Mouse (Mus musculus): Measurements from ENCODE around the gene Ss18l1. TPM values are rescaled to one million over a fixed set of nuclear protein-coding genes. Genes with fewer than 3 reads are reported as not detected.
A peak's percentile ranks its signal among the peaks of the same experiment; 100 is the strongest.

Ss18l1 gene
- polyA plus RNA-seq, 1 experiment from 2014 or later: 30.2 TPM

DNA sequence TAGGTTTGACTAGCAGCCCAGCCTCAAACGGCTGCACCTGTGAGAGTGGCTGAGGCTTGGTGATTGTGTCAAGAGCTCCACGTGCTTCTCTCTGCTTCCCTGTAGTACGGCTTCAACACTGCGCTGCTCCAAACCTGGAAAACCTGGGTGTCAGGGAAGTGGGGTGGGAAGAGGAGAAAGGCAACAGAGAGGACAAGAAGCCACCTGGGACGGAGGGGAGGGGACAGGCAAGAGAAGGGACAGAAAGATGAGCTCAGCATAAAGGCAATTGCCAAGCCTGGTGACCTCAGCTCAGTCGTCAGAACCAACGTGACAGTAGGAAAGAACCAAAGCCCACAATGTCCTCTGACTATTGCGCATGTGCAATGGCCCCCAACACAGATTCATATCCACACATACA, 21.4 kb upstream of the Ss18l1 start:
- no peak overlapping the region for H3K4me2 ChIP-seq (replicated peaks)
- no peak overlapping the region for H3K9ac ChIP-seq (replicated peaks)
- H3K27ac ChIP-seq (replicated peaks): no peak overlapping the region
- H3K9me3 ChIP-seq: no peaks in the 10 kb centered on the region
- no peak for ATAC-seq (ENCODE audit: low FRiP score, low read depth)
- H3K36me3 ChIP-seq: no peaks in the 10 kb centered on the region
- peaks cover 34% of the 10 kb centered on the region for H3K27me3 ChIP-seq
- H3K4me1 ChIP-seq: peaks cover 5% of the 10 kb centered on the region; the same call in 1 of the 2 replicates
- WGBS: 83% methylated on average over 8 of the region's 8 CpGs
- H3K4me3 ChIP-seq: no peak overlapping the region

DNA sequence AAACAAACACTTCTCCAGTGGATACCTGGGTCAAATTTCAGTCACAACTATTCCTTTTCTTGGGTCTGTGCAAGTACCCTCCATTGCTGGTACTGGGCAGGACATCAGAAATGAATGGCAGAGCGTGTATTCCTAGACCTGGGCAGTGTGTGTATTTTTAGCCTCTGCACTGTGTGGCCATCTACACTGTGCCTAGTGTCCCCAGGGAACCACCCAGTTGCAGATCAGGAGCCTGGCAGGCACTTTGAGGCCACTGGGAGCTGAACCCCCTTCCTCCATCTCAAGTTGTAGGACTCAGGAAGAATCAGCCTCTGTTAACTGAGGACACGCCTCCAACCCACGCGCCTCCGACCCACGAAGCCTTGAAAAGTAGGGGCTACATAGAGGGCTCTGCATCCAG, 19.6 kb upstream of the Ss18l1 start:
- peaks cover 34% of the 10 kb centered on the region for H3K27me3 ChIP-seq
- no peak overlapping the region for H3K4me3 ChIP-seq
- WGBS: 75% methylated on average over 6 of the region's 6 CpGs

DNA sequence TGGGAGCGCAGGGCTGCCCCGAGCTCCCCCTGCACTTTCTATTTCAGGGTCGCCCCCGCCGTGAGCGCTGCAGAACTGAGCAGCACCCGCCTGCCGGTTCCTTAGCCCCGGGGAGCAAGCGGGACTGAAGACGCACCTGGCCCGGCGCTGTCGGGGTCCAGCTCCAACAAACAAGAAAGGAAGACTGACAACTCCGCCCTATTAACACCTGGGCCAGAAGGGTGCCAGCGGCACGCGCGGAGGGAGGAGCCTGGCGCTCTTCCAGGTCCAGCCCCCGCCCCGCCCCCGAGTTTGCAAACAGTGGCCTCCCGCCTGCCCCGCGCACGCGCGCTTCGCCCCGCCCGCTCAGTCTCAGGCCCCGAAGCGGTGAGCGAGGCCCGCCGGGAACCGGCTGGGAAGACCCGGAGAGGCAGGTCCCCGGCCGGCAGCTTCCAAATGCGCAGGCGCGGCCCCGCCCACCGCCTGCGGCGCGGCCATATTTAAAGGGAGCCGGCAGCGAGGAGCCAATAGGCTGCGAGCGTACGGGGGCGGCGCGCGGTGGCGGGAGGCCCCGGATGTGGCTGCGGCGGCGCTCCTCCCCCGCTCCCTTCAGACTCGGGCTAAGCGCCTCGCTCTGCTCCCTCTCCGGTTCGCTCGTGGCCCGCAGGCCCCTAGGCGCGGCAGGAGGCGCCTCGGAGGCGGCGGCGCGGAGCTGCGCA, 17.8 kb upstream of the Ss18l1 start, which contains the start of gene Lsm14b:
Gene Lsm14b, plus strand, starts transcription at position 587 of the 698 bp plus-strand sequence.
- peaks cover 38% of the 10 kb centered on the region for H3K4me1 ChIP-seq
- H3K9me3 ChIP-seq: no peaks in the 10 kb centered on the region
- H3K27ac ChIP-seq (replicated peaks): peak within 1 kb of the TSS; percentile 95
- peak within 1 kb of the TSS; percentile 99 for H3K9ac ChIP-seq (replicated peaks)
- H3K36me3 ChIP-seq: peaks cover 29% of the 10 kb centered on the region
- WGBS: under 1% methylated on average over 60 of the region's 80 CpGs
- H3K4me2 ChIP-seq (replicated peaks): peak within 1 kb of the TSS; percentile 95
- peak; percentile 97 for ATAC-seq (ENCODE audit: low FRiP score, low read depth)
- H3K27me3 ChIP-seq: peaks cover 31% of the 10 kb centered on the region
- H3K4me3 ChIP-seq: peak within 1 kb of the TSS; percentile 98

More for the DNA sequence above, 19.6 kb upstream of the Ss18l1 start:
- Histone ChIP-seq H3K4me2 (replicated peaks) (no peak overlapping the region), H3K9ac (replicated peaks) (no peak overlapping the region), H3K27ac (replicated peaks) (no peak overlapping the region), H3K36me3 (peaks cover 11% of the 10 kb centered on the region), H3K9me3 (no peaks in the 10 kb centered on the region), H3K4me1 (peaks cover 24% of the 10 kb centered on the region)
- ATAC-seq (ENCODE audit: low FRiP score, low read depth): no peak

DNA sequence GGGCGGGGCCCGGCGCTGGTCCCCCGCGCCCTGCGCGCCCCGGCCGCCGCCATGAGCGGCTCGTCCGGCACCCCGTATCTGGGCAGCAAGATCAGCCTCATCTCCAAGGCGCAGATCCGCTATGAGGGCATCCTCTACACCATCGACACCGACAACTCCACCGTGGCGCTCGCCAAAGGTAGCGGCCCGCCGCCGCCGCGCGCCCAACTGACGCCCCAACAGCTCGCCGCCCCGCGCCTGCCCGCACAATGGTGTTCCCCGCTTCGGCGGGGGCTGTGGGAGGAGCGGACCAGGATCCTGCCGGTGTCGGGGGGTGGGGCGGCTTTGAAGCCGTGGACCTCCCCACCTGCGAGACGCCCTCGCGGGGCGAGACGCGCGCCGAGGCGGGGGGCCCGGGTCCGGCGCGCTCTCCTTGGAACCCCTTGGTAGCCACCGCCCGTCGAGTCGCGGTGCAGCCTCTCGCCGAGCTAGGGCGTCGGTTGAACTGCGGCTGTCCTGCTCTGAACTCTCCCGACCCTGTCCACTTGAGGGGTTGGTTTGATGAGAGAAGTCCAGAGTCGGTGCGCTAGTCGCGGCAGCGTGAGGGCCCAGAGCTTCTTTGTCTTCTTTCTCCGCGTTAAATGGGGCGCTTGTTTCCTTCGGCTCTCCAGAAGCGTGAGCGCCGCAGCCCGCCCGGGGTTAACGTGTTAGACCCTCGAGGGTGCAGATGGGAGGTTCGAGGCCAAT, 17.0 kb upstream of the Ss18l1 start:
- H3K4me1 ChIP-seq: peaks cover 38% of the 10 kb centered on the region
- peak overlapping the region; percentile 95 for H3K4me2 ChIP-seq (replicated peaks)
- H3K27me3 ChIP-seq: peaks cover 31% of the 10 kb centered on the region
- H3K9me3 ChIP-seq: no peaks in the 10 kb centered on the region
- peak overlapping the region; percentile 99 for H3K9ac ChIP-seq (replicated peaks)
- ATAC-seq (ENCODE audit: low FRiP score, low read depth): no peak; the same call in 1 of the 2 replicates
- H3K27ac ChIP-seq (replicated peaks): peak overlapping the region; percentile 95
- H3K36me3 ChIP-seq: peaks cover 37% of the 10 kb centered on the region
- peak overlapping the region; percentile 98 for H3K4me3 ChIP-seq
- WGBS: under 1% methylated on average over 79 of the region's 84 CpGs

- Histone ChIP-seq H3K9me3 (no peaks in the 10 kb centered on the region), H3K4me1 (peaks cover 38% of the 10 kb centered on the region), H3K27me3 (peaks cover 29% of the 10 kb centered on the region), H3K9ac (replicated peaks) (peak overlapping the region; percentile 99), H3K36me3 (peaks cover 42% of the 10 kb centered on the region), H3K27ac (replicated peaks) (peak overlapping the region; percentile 95), H3K4me3 (peak overlapping the region; percentile 98), H3K4me2 (replicated peaks) (peak overlapping the region; percentile 95)
- WGBS: 8% methylated on average over 6 of the region's 6 CpGs
- no peak for ATAC-seq (ENCODE audit: low FRiP score, low read depth)
These were observed 16.5 kb upstream of the Ss18l1 start for GRCm38 (mm10) chr2:180025861-180026200.

DNA sequence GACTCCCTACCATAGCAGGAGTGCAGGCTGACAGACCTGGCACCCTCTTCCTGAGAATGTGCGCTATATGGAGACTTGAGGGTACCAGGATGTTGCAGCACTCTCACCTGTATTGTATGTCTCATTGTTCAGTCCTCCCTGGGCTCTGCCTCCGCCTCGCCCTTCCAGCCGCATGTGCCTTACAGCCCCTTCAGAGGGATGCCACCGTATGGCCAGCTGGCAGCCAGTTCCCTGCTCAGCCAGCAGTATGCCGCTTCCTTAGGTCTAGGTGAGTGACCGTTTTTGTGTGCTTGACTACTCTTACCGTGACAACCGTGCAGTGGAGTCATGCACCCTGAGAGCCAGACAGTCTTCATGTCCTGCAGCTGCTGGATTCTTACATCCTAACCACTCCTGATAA, 14.5 kb upstream of the Ss18l1 start:
- ATAC-seq (ENCODE audit: low FRiP score, low read depth): no peak
- H3K36me3 ChIP-seq: peaks cover 62% of the 10 kb centered on the region
- H3K4me1 ChIP-seq: peaks cover 38% of the 10 kb centered on the region
- 78% methylated on average over 9 of the region's 9 CpGs for WGBS
- H3K4me2 ChIP-seq (replicated peaks): peak overlapping the region; percentile 95
- H3K9me3 ChIP-seq: no peaks in the 10 kb centered on the region
- peak overlapping the region; percentile 98 for H3K4me3 ChIP-seq
- peaks cover 11% of the 10 kb centered on the region for H3K27me3 ChIP-seq
- peak overlapping the region; percentile 99 for H3K9ac ChIP-seq (replicated peaks)
- H3K27ac ChIP-seq (replicated peaks): no peak overlapping the region

DNA sequence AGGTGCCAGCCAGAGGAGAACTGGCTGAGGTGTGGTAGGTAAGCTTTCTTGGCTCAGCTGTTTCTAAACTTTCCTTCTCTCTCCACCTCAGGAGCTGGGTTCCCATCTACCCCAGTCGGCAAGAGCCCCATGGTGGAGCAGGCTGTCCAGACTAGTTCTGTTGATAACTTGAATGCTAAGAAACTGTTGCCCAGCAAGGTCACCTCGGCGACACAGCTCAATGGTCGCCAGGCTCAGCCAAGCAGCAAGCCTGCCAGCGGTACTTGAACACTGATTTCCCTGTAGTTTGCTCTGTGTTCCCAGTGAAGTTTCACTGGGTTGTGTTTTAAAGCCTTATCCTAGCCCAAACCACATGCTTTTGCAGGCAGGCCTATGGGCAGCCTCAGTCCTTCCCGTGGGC, 11.0 kb upstream of the Ss18l1 start:
- H3K27me3 ChIP-seq: no peaks in the 10 kb centered on the region
- peaks cover 29% of the 10 kb centered on the region for H3K4me1 ChIP-seq
- H3K4me3 ChIP-seq: no peak overlapping the region
- no peak overlapping the region for H3K9ac ChIP-seq (replicated peaks)
- no peak overlapping the region for H3K27ac ChIP-seq (replicated peaks)
- H3K4me2 ChIP-seq (replicated peaks): no peak overlapping the region
- no peak for ATAC-seq (ENCODE audit: low FRiP score, low read depth)
- H3K9me3 ChIP-seq: no peaks in the 10 kb centered on the region
- WGBS: 91% methylated on average over 6 of the region's 6 CpGs
- H3K36me3 ChIP-seq: peaks cover 97% of the 10 kb centered on the region

GRCm38 (mm10) chr2:180032925-180033324, 9.4 kb upstream of the Ss18l1 start:
- no peak for ATAC-seq (ENCODE audit: low FRiP score, low read depth)
- Histone ChIP-seq H3K27me3 (no peaks in the 10 kb centered on the region), H3K4me2 (replicated peaks) (no peak overlapping the region), H3K9me3 (no peaks in the 10 kb centered on the region), H3K27ac (replicated peaks) (no peak overlapping the region), H3K9ac (replicated peaks) (no peak overlapping the region), H3K36me3 (peaks cover 100% of the 10 kb centered on the region), H3K4me1 (peaks cover 12% of the 10 kb centered on the region), H3K4me3 (no peak overlapping the region)
- 93% methylated on average over 3 of the region's 3 CpGs for WGBS

GRCm38 (mm10) chr2:180033956-180034355, 8.4 kb upstream of the Ss18l1 start:
- H3K9me3 ChIP-seq: no peaks in the 10 kb centered on the region
- peaks cover 100% of the 10 kb centered on the region for H3K36me3 ChIP-seq
- peaks cover 2% of the 10 kb centered on the region for H3K4me1 ChIP-seq
- no peak overlapping the region for H3K9ac ChIP-seq (replicated peaks)
- H3K27ac ChIP-seq (replicated peaks): no peak overlapping the region
- H3K4me3 ChIP-seq: no peak overlapping the region
- no peaks in the 10 kb centered on the region for H3K27me3 ChIP-seq
- WGBS: 83% methylated on average over 3 of the region's 3 CpGs
- ATAC-seq (ENCODE audit: low FRiP score, low read depth): peak; percentile 13; the same call in 1 of the 2 replicates
- no peak overlapping the region for H3K4me2 ChIP-seq (replicated peaks)

DNA sequence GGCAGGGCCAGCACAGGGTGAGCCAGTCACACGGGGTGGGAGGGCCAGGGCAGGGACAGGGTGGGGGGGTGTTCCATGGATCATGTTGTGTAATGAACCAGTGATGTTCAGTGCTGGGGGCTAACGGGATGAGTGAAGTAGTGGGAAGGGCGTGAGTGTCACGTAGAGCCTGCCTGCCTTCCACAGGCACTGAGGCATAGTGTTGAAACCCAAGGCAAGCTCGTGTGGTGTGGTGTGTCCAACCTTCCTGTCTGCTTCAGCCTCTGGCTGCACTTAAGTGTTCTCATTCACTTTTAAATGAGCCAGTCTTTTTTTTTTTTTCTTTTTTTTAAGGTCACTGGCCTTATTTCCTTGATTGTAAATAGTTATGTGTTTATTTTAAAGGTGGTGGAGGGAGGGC, 7.6 kb upstream of the Ss18l1 start:
- Histone ChIP-seq H3K36me3 (peaks cover 97% of the 10 kb centered on the region), H3K9me3 (no peaks in the 10 kb centered on the region), H3K9ac (replicated peaks) (no peak overlapping the region), H3K4me1 (peaks cover 4% of the 10 kb centered on the region; the same call in 1 of the 2 replicates), H3K27me3 (no peaks in the 10 kb centered on the region), H3K27ac (replicated peaks) (no peak overlapping the region), H3K4me3 (no peak overlapping the region), H3K4me2 (replicated peaks) (no peak overlapping the region)
- no peak for ATAC-seq (ENCODE audit: low FRiP score, low read depth)
- WGBS: 75% methylated on average over 5 of the region's 5 CpGs

DNA sequence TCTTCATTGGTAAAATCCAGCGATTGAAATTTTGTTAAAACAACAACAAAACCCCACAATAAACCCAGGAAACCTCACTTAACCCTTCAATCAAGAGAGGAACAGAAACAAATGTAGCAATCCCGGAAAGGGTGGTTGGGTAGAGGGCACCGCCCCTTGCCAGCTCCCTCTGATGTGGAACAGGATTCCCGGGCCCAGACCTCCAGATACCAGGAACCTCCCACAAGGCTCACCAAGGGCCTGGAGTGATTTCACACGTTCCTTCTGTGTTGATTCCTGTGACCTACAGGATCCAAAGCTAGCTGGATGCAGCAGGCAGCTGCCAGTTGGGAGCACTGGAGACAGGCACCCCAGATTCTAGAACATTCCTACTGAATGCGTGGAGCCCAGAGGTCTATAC, 1.9 kb upstream of the Ss18l1 start:
- H3K9ac ChIP-seq (replicated peaks): peak overlapping the region; percentile 93; the same call in 1 of the 2 replicates
- H3K4me3 ChIP-seq: peak overlapping the region; percentile 98; the same call in 1 of the 2 replicates
- WGBS: 62% methylated on average over 6 of the region's 6 CpGs
- H3K27ac ChIP-seq (replicated peaks): no peak overlapping the region
- peak overlapping the region; percentile 79 for H3K4me2 ChIP-seq (replicated peaks)
- H3K36me3 ChIP-seq: peaks cover 40% of the 10 kb centered on the region
- ATAC-seq (ENCODE audit: low FRiP score, low read depth): no peak
- no peaks in the 10 kb centered on the region for H3K9me3 ChIP-seq
- H3K27me3 ChIP-seq: no peaks in the 10 kb centered on the region
- peaks cover 37% of the 10 kb centered on the region for H3K4me1 ChIP-seq

GRCm38 (mm10) chr2:180041577-180042255, 593 bp upstream of the Ss18l1 start:
- H3K27ac ChIP-seq (replicated peaks): peak overlapping the region; percentile 97
- H3K9ac ChIP-seq (replicated peaks): peak overlapping the region; percentile 93
- peaks cover 32% of the 10 kb centered on the region for H3K36me3 ChIP-seq
- peak overlapping the region; percentile 98 for H3K4me3 ChIP-seq
- no peaks in the 10 kb centered on the region for H3K27me3 ChIP-seq
- H3K4me2 ChIP-seq (replicated peaks): peak overlapping the region; percentile 79
- peak; percentile 65 for ATAC-seq (ENCODE audit: low FRiP score, low read depth)
- peaks cover 37% of the 10 kb centered on the region for H3K4me1 ChIP-seq
- H3K9me3 ChIP-seq: no peaks in the 10 kb centered on the region
- WGBS: under 1% methylated on average over 56 of the region's 66 CpGs
